Mouse (Mus musculus) layer of hippocampus, postnatal 25 days (tissue): ENCODE data around the gene Dcaf5. TPM values are rescaled to one million over a fixed set of nuclear protein-coding genes. Genes with fewer than 3 reads are reported as not detected.

Experiments
- DNase-seq, 2 experiments: peaks; one replicate each; pipeline ENCODE4 v3.0.0; 2022; ENCODE audit warnings: mixed read lengths in 2 of 2, low spot score in 1 of 2; ENCODE audit errors: extremely low spot score in 1 of 2
- total RNA-seq, 2 experiments: library from RNA; stranded (reverse); gene quantifications; 2 replicates each; pipeline ENCODE4 v1.2.3; 2021

Dcaf5 gene
- total RNA-seq, 2 experiments from 2014 or later = 66.7 to 84.1 TPM

DNA sequence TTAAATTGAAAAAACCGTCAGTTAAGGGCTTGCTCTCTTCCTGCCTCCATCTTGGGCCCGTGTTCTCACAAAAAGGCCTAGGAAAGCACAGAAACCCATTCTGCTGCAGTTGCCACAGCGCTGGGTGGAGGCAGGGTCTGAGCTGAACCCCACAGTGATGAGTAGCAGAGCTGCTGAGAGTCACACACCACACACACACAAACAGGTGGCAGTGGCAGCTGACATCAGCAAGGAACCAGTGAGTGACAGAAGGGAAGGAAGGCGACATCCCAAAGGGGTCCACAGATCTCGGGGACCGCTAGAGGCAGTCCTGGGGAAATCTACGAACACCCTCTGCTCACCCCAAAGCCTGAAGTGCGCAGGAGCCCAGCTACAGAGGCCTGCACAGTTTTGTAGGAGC lies 25.5 kb downstream of the Dcaf5 start:
- DNase-seq = peak in 1 of 2 experiments; percentile 9

DNA sequence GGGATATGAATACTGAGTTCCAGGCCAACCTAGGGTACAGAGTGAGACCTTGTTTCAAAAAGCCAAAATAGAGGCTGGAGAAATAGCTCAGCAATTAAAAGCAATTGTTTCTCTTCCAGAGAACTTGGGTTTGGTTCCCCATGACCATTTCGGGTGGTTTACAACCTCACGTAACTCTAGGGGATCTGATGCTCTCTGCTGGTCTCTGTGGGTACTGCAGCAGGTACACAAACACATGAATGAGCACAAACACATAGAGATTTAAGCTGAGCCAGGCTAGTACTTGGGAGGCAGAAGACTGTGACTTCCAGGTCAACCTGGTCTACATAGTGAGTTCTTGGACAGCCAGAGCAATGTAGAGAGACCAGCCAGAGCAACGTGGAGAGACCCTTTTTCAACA lies 28.6 kb downstream of the Dcaf5 start:
- DNase-seq = peak in 1 of 2 experiments; percentile 40

DNA sequence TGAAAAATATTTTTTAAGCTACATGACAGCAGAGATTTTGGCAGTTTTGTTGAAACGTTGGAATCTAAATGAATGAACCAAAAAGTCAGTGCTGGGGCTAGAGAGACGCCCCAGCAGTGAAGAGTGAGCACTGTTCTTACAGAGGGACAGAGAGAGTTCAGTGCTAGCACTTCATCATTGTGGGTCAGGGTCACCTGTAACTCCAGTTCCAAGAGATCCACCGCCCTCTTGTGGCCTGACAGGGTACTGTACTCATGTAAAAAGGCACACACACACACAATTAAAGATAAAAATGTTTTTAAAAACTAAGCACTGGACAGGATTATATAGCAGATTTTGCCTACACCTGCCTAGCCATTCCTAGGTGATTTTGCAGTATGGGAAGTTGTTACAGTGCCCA lies 29.8 kb downstream of the Dcaf5 start:
- DNase-seq = peak in 1 of 2 experiments; percentile 62

DNA sequence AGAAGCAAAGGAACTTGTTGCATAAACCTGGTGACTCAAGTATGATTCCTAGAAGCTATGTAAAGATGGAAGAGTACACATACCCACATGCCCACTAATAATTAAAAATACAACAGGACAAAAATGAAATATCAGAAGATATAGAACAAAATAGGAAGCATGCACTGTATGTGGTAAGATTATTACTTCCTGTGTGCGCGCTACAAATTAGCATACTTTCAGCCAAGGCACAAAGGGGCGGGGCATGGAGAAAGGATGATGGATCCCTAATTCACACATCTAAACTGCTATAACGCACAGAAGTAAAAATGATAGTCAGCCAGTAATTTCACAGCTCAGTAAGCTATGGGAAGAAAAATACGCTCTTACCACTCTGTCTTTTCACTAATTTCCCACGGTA lies 32.3 kb downstream of the Dcaf5 start:
- DNase-seq = no peak

DNA sequence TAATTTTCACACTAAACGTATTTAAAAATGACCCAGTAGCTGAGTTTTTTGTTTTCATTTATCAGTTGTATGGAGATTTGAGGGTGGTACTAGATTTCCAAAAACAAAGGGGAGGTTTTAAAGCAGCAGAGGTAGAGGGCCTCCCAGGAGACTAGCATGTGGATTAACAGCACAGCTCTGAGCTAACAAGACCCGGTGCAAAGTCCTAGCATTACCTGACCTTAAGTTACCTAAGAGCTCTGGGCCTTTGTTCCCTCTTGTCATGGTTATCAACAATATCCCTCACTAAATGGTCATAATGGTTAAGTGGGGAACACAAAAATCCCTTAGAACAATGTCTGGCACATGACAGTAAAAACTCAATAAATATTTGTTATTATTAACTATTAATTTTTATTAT lies 37.3 kb downstream of the Dcaf5 start:
- DNase-seq = no peak

DNA sequence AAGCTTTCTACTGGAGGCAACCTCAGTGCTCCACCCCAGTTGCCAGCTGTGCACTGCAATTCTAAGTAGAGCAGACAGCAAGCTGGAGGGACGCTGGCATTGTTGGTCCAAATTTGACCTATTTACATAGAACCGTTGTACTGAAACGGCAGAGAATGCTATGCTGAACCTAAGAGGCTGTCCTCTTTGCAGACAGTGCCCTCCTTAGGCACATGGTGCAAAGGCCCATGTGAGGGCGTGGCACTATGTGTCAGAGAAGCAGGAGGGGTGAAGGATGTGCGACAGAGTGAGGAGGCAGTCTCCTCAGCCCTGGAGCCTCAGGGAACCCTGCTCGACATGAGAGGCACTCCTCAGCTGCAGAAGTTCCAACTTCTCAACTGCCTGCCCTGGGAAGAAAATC lies 40.0 kb downstream of the Dcaf5 start:
- DNase-seq = no peak

DNA sequence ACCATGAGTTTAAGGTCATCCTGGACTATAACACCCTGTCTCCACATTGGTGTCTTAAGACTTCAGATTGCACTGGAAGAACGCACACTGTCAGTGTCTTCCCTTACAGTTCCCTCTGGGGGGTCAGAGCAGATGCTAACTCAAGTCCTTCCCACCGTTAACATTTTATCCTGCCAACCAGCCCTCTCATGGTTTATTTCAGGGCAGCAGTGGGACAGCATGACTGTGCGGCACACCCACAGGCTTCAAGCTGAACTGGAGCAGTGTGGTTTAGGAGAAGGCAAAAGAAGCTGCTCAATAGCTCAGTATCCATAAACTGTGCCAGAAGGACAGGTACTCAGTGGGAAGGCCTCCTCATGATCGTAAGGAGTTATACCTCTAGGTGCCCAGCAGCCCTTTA lies 41.1 kb downstream of the Dcaf5 start:
- no peak for DNase-seq

DNA sequence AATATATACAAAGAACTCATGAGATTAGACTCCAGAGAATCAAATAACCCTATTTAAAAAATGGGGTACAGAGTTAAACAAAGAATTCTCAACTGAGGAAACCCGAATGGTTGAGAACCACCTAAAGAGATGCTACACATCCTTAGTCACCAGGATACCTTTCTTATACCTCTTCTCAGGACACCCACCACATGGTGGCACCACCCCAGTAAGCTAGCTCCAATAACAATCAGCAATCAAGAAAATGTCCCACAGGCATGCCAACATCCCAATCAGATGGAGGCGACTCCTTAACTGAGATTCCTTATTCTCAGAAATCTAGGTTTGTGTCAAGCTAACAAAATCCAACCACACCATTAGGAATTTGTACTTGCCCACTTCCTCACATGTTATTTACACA lies 42.4 kb downstream of the Dcaf5 start:
- DNase-seq = peak in 1 of 2 experiments; percentile 35

DNA sequence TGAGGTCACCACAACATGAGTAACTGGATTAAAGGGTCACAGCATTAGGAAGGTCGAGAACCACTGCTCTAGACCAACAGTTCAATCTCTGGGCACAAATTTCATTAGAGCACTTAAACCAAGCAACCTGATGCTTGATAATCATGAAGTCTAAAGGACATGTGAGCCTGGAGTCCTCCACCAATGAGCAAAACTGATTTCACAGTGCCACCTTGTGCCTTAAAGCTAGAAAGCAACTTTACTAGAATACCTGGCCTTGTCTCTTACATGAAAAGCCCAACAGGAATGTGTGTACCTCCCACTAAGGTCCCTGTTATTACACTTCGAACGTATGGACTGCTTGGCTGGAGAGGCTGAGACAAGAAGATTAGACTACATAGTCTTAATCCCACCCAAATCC lies 47.0 kb downstream of the Dcaf5 start:
- no peak for DNase-seq

DNA sequence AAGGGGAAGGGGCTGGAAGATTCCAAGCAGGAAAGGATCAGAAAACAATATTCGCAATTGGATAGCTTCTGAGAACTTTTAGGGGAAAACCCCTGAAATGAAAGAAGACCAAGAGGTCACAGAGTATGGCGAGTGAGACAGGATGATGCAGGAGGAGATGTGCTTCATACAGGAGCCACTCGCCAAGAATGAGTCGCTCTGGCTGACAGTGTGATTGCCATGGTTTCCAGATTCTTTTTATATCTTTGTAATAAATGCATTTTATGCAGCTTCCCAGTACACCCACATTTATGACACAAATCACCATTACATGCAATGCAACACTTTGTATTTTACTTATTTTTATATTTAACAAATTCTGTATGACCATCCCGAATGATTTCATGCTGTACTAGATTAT lies 49.1 kb downstream of the Dcaf5 start:
- DNase-seq = no peak

DNA sequence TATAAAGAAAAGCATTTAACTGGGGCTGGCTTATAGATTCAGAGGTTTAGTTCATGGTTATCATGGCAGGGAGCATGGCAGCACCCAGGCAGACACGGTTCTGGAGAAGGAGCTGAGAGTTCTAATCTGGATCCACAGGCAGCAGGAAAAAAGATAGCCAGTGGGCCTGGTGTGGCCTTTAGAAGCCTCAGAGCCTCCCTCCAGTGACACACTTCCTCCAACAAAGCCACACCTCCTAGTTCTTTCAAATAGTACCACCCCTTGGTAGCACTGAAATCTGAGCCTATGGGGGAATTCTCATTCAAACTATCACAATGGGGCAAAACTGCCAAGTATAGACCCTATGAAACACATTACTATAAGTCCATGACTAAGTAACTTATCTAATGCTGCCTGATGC lies 51.0 kb downstream of the Dcaf5 start:
- DNase-seq = no peak

DNA sequence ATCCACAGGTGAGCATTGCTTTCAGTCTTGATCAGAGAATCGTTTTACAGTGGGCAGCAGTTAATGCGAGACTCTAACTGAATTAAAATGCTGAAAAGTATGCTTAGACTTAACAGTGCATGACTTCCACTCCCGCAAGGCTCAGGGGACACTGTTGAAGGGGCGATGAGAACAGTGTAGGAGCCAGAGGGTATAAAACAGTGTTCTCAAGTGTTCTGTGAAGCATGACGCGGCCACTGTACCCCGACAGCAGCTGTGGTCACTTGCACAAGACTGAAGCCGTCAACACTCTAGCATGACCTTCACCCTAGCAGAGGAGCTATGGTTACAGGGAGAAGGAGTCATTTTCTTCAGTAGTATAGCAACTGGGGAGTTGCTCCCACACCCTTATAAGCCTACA lies 52.9 kb downstream of the Dcaf5 start:
- no peak for DNase-seq

DNA sequence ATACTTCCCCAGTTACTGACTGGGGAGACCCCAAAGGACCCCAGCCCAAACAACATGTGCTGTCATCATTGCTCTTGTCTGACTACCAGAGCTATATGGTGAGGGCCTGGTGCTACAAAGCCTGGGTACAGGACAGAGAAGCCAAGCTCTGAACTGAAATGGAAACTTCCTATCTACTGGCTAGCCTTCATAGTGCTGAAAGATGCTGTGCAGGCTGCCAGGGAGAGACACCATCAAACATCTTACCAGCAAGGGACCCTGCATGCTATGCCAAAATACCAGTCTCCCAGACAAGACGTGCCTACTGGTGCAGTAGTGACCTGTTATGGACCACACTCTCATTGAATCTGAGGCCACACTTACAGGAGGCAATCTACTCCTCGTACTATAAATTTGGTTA lies 53.6 kb downstream of the Dcaf5 start:
- DNase-seq = no peak

DNA sequence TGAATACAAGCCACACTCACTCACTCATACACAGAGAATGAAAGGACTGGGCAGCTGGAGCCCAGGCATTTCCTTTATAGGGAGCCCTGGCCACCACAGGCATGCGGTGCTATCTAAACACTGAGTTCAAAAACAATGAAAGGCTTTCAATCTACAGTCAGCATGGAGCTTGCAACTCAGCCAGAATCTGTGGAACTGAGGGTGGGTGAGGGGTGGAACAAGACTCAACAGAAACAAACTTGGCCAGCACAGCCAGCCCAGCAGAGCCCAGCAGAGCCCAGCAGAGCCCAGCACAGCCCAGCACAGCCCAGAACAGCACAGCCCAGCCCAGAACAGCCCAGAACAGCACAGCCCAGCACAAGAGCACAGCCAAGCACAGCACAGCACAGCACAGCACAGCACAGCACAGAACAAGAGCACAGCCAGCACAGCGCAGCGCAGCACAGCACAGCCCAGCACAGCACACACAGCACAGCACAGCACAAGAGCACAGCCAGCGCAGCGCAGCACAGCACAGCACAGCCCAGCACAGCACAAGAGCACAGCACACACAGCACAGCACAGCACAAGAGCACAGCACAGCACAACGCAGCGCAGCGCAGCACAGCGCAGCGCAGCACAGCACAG lies 56.5 kb downstream of the Dcaf5 start:
- no peak for DNase-seq

DNA sequence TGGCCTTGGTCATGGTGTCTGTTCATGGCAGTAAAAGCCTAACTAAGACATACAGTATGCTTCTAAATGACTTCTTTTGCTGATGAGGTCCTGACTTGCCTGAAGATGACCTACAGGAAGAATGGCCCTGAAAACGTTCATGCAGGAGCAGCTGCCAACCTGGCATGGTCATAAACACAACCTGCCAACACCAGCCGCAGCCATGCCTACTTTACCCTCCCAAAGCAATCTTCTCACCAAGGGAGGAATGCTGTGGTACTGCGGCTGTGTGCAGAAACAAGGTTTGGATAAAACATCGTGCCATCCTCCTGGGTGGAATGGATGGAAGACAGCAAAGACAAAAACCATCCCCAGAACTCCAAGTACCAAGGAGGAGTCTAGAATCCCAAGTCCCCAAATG lies 57.0 kb downstream of the Dcaf5 start:
- DNase-seq = no peak

DNA sequence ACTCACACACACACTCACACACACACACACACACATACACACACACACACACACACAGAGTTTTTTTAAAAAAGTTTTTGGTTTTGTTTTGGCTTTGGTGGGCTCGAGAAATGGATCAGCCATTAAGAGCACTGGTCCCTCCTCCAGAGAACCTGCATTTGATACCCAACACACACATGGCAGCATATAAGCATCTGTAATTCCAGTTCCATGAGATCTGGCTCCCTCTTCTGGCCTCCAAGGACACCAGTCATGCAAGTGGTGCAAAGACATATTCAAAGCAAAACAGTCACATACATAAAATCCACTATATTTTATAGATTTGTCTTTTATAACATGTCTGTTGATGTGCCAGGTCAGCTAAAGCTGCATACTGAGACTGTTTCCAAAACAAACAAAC lies 58.8 kb downstream of the Dcaf5 start:
- DNase-seq = no peak

DNA sequence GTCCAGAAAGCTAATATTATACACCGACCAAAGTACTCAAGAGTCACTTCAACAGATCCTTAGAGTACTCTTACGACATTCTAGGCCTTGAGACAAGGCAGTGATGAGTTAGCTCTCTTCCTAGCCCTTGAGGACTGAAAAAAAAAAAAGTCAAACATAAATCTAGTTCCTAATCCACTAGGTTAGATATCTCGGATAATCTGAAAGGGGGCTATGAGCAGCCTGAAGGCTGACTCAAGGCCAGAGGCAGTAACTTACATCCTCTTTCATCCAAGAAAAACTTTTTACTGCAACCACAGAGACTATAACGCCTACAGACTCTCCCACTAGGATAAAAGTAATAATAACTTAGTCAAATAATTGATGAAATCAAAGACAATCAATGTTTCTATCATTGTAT lies 60.7 kb downstream of the Dcaf5 start:
- no peak for DNase-seq

DNA sequence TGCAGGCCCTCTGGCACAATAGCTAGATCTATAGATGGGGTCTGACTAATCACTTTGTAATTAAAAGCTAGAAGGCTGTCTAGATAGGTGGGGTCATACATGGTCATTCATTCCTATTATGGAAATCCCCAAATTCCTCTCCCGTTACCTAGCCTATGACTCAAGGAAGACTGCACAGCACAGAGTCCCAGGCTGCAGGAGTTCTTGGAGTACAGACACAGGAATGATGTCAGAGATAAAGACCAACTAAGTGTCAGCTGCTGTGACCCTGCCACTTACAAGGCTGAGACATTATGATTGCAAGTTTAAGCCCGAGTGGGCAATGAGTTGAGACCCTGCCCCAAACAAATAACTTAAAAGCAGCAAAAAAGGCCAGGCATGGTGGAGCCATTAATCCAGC lies 61.7 kb downstream of the Dcaf5 start:
- no peak for DNase-seq

DNA sequence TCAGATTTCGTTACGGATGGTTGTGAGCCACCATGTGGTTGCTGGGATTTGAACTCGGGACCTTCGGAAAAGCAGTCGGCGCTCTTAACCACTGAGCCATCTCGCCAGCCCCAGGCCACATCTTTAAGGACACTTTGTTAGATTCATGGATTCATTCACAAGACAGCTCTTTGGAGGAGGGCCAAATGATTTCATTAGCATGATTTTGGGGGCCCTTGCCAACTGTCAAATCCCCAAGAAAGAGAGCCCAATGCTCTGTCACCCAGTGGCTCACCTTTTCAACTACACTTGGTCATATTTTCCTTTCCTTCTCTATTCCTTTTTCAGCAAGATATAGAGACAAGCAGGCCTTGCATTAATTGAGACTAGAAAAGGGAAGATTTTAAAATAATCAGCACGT lies 63.5 kb downstream of the Dcaf5 start:
- DNase-seq = no peak

DNA sequence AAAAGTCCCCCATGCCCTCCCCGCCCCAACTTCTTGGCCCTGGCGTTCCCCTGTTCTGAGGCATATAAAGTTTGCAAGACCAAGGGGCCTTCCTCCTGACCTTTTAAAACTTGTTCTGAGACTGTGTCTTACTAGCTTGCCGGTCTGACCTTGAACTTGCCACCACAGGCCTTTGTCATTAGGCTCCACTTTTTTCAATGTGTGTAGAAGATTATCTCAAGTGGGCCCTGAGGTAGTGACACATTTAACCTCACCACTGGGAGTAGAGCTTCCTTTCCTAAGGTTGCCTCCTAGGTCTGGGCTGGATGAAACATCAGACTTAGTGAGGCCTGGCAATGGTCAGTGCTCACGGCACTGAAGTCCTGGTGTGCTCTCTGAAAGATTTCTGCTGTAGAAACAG lies 69.2 kb downstream of the Dcaf5 start:
- no peak for DNase-seq

DNA sequence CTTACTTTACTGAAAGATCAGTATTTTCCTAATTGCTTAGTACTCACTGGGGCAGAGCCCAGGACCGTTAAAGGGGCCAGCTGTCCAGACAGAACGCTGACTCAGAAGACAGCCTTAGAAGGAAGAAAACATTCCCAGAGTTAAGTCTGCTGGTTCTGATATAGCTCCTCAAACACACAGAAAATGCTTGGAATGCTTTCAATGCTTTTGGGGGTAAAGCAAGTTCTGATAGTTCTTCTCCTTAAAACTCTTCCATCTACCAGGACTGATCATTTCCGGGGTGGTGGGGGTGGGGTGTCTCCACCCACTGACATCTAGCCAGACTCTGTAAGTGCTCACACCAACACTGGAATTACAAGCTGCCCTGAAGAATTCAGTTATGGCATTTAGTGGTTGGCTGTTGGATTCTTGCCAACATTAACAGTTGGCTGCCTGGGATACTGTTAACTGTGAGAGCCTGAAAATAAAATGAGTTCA lies 70.4 kb downstream of the Dcaf5 start:
- no peak for DNase-seq

DNA sequence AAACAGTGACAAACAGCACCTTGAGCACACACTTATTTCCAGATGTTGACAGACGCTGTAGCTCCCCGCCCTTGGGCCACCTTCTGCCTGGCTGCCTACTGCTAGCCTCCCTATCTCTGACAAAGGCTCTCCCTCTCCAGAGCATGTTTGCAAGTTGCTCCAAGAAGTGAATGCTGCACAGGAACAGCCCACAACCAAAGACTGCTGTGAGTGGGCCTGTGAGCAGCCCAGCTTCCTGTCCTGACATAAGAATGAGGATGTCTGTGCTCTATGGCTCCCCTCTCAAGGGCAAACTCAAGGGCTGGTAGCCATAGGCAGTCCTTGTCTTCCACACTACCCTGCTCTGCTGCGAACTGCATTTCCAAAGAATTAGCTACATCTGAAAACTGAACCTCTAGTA lies 71.1 kb downstream of the Dcaf5 start:
- DNase-seq = no peak

DNA sequence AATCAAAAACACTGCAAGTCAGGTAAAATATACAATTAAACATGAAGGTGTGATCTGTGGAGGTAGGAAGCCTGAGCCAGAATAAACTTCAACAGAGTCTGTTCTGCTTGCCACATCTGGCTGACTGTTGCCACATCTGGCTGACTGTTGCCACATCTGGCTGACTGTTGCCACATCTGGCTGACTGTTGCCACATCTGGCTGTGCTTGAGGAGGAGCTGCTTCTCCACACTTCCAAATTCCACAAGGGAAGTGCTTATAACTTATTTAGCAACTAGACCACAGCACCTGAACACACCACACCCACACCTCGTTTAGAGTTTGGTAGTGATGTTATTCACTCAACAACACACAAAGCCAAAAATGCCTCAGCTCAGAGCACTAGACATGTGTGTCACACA lies 74.7 kb downstream of the Dcaf5 start:
- no peak for DNase-seq
